Mouse (Mus musculus) MEL (cell line): ENCODE data around the gene Rufy3.

Experiments used
- CTCF ChIP-seq, 3 experiments: IDR thresholded peaks in 2 of 3; conservative IDR thresholded peaks in 1 of 3; 2 replicates each; pipeline ENCODE4 v1.5.1; 2011 to 2012; ENCODE audit warnings: low read length in 3 of 3, low read depth in 2 of 3, mild to moderate bottlenecking in 2 of 3, improper control_type of control experiment in 1 of 3, inconsistent platforms in 1 of 3, mixed read lengths in 1 of 3, moderate library complexity in 1 of 3; ENCODE audit not compliant: control insufficient read depth in 1 of 3, insufficient read depth in 1 of 3, poor library complexity in 1 of 3, severe bottlenecking in 1 of 3
- EP300 ChIP-seq, 2 experiments: IDR thresholded peaks; 2 replicates each; pipeline ENCODE4 v1.6.1; 2011; ENCODE audit warnings: improper control_type of control experiment in 2 of 2, low read length in 2 of 2, low read depth in 1 of 2, mild to moderate bottlenecking in 1 of 2
- HCFC1 ChIP-seq: IDR thresholded peaks from 2 replicates; pipeline ENCODE4 v1.6.1; 2012; ENCODE audit warnings: low read depth, mild to moderate bottlenecking, inconsistent platforms, low read length, improper control_type of control experiment, moderate library complexity
- JUND ChIP-seq: IDR thresholded peaks from 2 replicates; pipeline ENCODE4 v1.6.1; 2011; ENCODE audit warnings: low read depth, mild to moderate bottlenecking, improper control_type of control experiment, low read length
- MAX ChIP-seq: IDR thresholded peaks from 2 replicates; pipeline ENCODE4 v1.6.1; 2011; ENCODE audit warnings: low read length, improper control_type of control experiment
- MXI1 ChIP-seq: IDR thresholded peaks from 2 replicates; pipeline ENCODE4 v1.6.1; 2011; ENCODE audit warnings: mild to moderate bottlenecking, low read depth, low read length, improper control_type of control experiment
- POLR2A ChIP-seq, 2 experiments: IDR thresholded peaks; 2 replicates each; pipeline ENCODE4 v1.6.1; 2011 to 2012; ENCODE audit warnings: low read length in 2 of 2, mild to moderate bottlenecking in 2 of 2, control low read depth in 1 of 2, improper control_type of control experiment in 1 of 2, low read depth in 1 of 2, moderate library complexity in 1 of 2; ENCODE audit not compliant: control insufficient read depth in 1 of 2, insufficient read depth in 1 of 2, poor library complexity in 1 of 2
- POLR2AphosphoS5 ChIP-seq: IDR thresholded peaks from 2 replicates; pipeline ENCODE4 v1.6.1; 2012; ENCODE audit warnings: low read depth, borderline replicate concordance, mild to moderate bottlenecking, inconsistent platforms, low read length, moderate library complexity, mixed read lengths
- TBP ChIP-seq: IDR thresholded peaks from 2 replicates; pipeline ENCODE4 v1.8.0; 2011; ENCODE audit warnings: low read depth, low read length, improper control_type of control experiment
- TCF12 ChIP-seq: IDR thresholded peaks from 2 replicates; pipeline ENCODE4 v1.6.1; 2014; ENCODE audit warnings: low read depth, mild to moderate bottlenecking, inconsistent platforms, low read length, improper control_type of control experiment, moderate library complexity
- USF1 ChIP-seq: IDR thresholded peaks from 2 replicates; pipeline ENCODE4 v1.6.1; 2014; ENCODE audit warnings: low read depth, mild to moderate bottlenecking, inconsistent platforms, low read length, improper control_type of control experiment, moderate library complexity
- USF2 ChIP-seq, 2 experiments: IDR thresholded peaks; 2 replicates each; pipeline ENCODE4 v1.6.1; 2011 to 2012; ENCODE audit warnings: improper control_type of control experiment in 2 of 2, low read length in 2 of 2, borderline replicate concordance in 1 of 2, inconsistent platforms in 1 of 2, low read depth in 1 of 2, mild to moderate bottlenecking in 1 of 2; ENCODE audit not compliant: insufficient read depth in 1 of 2
- ZKSCAN1 ChIP-seq: IDR thresholded peaks from 2 replicates; pipeline ENCODE4 v1.6.1; 2012; ENCODE audit warnings: low read depth, mild to moderate bottlenecking, inconsistent platforms, low read length, improper control_type of control experiment, moderate library complexity
- ZMIZ1 ChIP-seq: IDR thresholded peaks from 2 replicates; pipeline ENCODE4 v1.6.1; 2012; ENCODE audit warnings: low read depth, mild to moderate bottlenecking, inconsistent platforms, low read length, improper control_type of control experiment, moderate library complexity

DNA sequence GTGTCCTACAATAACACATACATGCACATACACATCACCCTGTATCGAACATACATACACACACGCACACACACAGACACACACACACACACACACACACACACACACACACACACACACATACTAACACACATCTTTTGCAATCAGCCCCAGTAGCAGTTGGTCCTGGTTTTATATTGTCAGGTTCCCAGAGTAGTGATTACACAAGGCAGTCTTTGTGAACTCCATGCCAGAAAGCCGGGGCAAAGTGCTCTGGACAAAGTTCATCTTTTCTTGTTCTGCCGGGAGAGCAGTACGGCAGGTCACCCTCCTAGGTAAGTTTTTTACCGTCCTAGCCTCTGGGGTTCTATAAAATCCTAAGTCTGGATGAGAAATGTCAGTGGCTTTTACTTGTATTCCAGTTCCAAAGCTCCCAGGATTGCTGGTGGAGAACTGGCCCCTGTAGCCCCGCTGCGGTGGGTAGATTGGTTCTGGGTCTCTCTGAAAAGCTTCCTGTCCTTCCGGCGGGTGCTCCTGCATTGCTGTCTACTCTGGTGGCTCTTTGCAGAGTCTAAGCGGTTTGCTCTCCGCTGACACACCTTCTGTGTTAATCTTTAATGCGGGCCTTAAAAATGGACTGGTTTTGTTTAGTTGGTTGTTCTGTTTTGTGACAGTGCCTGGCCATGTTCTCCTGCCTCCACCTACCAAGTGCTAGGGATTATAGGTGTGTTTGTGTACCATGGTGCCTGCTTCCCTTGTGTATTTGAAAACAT lies 28.8 kb downstream of the Rufy3 start:
- no peak for TF ChIP-seq HCFC1
- TF ChIP-seq USF1 = no peak
- TF ChIP-seq ZMIZ1 = no peak
- no peak for TF ChIP-seq EP300 (IDR thresholded peaks at IDR 0.05; ENCODE audit: low read depth in 1 of 2, low read length in 2 of 2)
- TF ChIP-seq TCF12 = no peak
- no peak for TF ChIP-seq JUND
- TF ChIP-seq CTCF (IDR thresholded peaks at IDR 0.05 in 2 of 3, conservative IDR thresholded peaks at IDR 0.05 in 1 of 3; ENCODE audit: control insufficient read depth in 1 of 3, insufficient read depth in 1 of 3, low read depth in 2 of 3, low read length in 3 of 3, poor library complexity in 1 of 3, severe bottlenecking in 1 of 3) = no peak
- no peak for TF ChIP-seq POLR2A (IDR thresholded peaks at IDR 0.05; ENCODE audit: control insufficient read depth in 1 of 2, insufficient read depth in 1 of 2, low read depth in 1 of 2, low read length in 2 of 2, poor library complexity in 1 of 2)
- no peak for TF ChIP-seq ZKSCAN1
- no peak for TF ChIP-seq POLR2AphosphoS5
- TF ChIP-seq MAX = no peak
- TF ChIP-seq USF2 (IDR thresholded peaks at IDR 0.05; ENCODE audit: borderline replicate concordance in 1 of 2, insufficient read depth in 1 of 2, low read depth in 1 of 2, low read length in 2 of 2) = no peak
- TF ChIP-seq MXI1 = no peak
- no peak for TF ChIP-seq TBP
